Mouse (Mus musculus) thymus, postnatal 36 days (tissue): Measurements from ENCODE around the gene Ugt1a6b.
"Not testable (repeated sequence)": the region's sequence is repeated elsewhere in the genome, so short reads cannot be mapped to it uniquely, and the experiment has no call there.

Experiments used
- DNase-seq, 2 experiments: peaks; one replicate each; pipeline ENCODE4 v3.0.0; 2022; ENCODE audit warnings: mixed read lengths in 2 of 2

The Ugt1a6b gene

GRCm38 (mm10) chr1:88121521-88121920 is 18.5 kb downstream of the Ugt1a6b start:
- DNase-seq: not testable (repeated sequence)

- not testable (repeated sequence) for DNase-seq
Observed at GRCm38 (mm10) chr1:88125827-88126360, 22.8 kb downstream of the Ugt1a6b start.

GRCm38 (mm10) chr1:88129091-88129490 is 26.0 kb downstream of the Ugt1a6b start:
- DNase-seq: not testable (repeated sequence)

GRCm38 (mm10) chr1:88130223-88130622 is 27.2 kb downstream of the Ugt1a6b start:
- DNase-seq: not testable (repeated sequence)

GRCm38 (mm10) chr1:88133908-88134456 is 30.9 kb downstream of the Ugt1a6b start:
- no peak for DNase-seq

- DNase-seq: not testable (repeated sequence)
Observed at GRCm38 (mm10) chr1:88134457-88135011, 31.5 kb downstream of the Ugt1a6b start, which contains the start of gene Ugt1a6a. TSS of gene Ugt1a6a (plus strand) at chr1:88134809.

- DNase-seq: not testable (repeated sequence)
Observed at GRCm38 (mm10) chr1:88135229-88135904, 32.3 kb downstream of the Ugt1a6b start.

GRCm38 (mm10) chr1:88136646-88137045 is 33.6 kb downstream of the Ugt1a6b start:
- no peak for DNase-seq

- no peak for DNase-seq
Observed at GRCm38 (mm10) chr1:88137264-88137663, 34.2 kb downstream of the Ugt1a6b start.

GRCm38 (mm10) chr1:88138145-88138544 is 35.1 kb downstream of the Ugt1a6b start:
- no peak for DNase-seq

- DNase-seq: not testable (repeated sequence)
Observed at GRCm38 (mm10) chr1:88140492-88140891, 37.4 kb downstream of the Ugt1a6b start.

GRCm38 (mm10) chr1:88143966-88144675 is 41.1 kb downstream of the Ugt1a6b start:
- peak; percentile 31 to 37 for DNase-seq

GRCm38 (mm10) chr1:88145278-88145677 is 42.2 kb downstream of the Ugt1a6b start:
- peak; percentile 5 to 9 for DNase-seq

- not testable (repeated sequence) for DNase-seq
Observed at GRCm38 (mm10) chr1:88150133-88150532, 47.1 kb downstream of the Ugt1a6b start.

- no peak for DNase-seq
Observed at GRCm38 (mm10) chr1:88158430-88158829, 55.4 kb downstream of the Ugt1a6b start.

GRCm38 (mm10) chr1:88165711-88166110 is 62.7 kb downstream of the Ugt1a6b start, which contains the start of gene Ugt1a5:
TSS of gene Ugt1a5 (plus strand) at chr1:88166012.
- no peak for DNase-seq

GRCm38 (mm10) chr1:88172190-88172589 is 69.1 kb downstream of the Ugt1a6b start:
- not testable (repeated sequence) for DNase-seq

GRCm38 (mm10) chr1:88179657-88180056 is 76.6 kb downstream of the Ugt1a6b start:
- no peak for DNase-seq

GRCm38 (mm10) chr1:88186325-88186935 is 83.4 kb downstream of the Ugt1a6b start:
- DNase-seq: no peak

- no peak for DNase-seq
Observed at GRCm38 (mm10) chr1:88192136-88192535, 89.1 kb downstream of the Ugt1a6b start.

GRCm38 (mm10) chr1:88195687-88196086 is 92.6 kb downstream of the Ugt1a6b start:
- DNase-seq: no peak

GRCm38 (mm10) chr1:88197443-88197842 is 94.4 kb downstream of the Ugt1a6b start:
- no peak for DNase-seq

- DNase-seq: no peak
Observed at GRCm38 (mm10) chr1:88199996-88200395, 96.9 kb downstream of the Ugt1a6b start.
